Mouse (Mus musculus) CD8-positive naive resting alpha-beta T cell, adult 2 months (primary cell): Measurements from ENCODE around the gene Katnb1.

Experiments used
- DNase-seq, 2 experiments: peaks; one replicate each; pipeline ENCODE4 v3.0.0; 2022; ENCODE audit warnings: low read depth in 2 of 2, low spot score in 2 of 2

Katnb1 gene

GRCm38 (mm10) chr8:95080381-95081341 lies at the start of gene Katnb1:
TSS of gene Katnb1 (plus strand) at chr8:95081186.
- DNase-seq = peak; percentile 98

GRCm38 (mm10) chr8:95037106-95037925 lies 43.7 kb upstream of the Katnb1 start:
- DNase-seq = no peak

- DNase-seq = no peak
Observed at GRCm38 (mm10) chr8:95041883-95042784, 38.9 kb upstream of the Katnb1 start.

GRCm38 (mm10) chr8:95044811-95045210 lies 36.2 kb upstream of the Katnb1 start:
- no peak for DNase-seq

- DNase-seq = no peak
Observed at GRCm38 (mm10) chr8:95046982-95047381, 34.0 kb upstream of the Katnb1 start.

GRCm38 (mm10) chr8:95047884-95048680 lies 32.9 kb upstream of the Katnb1 start:
- DNase-seq = no peak

- no peak for DNase-seq
Observed at GRCm38 (mm10) chr8:95049636-95050035, 31.4 kb upstream of the Katnb1 start.

GRCm38 (mm10) chr8:95054438-95054837 lies 26.5 kb upstream of the Katnb1 start:
- DNase-seq = no peak

GRCm38 (mm10) chr8:95054927-95055510 lies 26.0 kb upstream of the Katnb1 start, which contains the start of gene Drc7:
TSS of gene Drc7 (plus strand) at chr8:95055103.
- DNase-seq = no peak

- no peak for DNase-seq
Observed at GRCm38 (mm10) chr8:95056414-95056813, 24.6 kb upstream of the Katnb1 start.

GRCm38 (mm10) chr8:95058661-95059060 lies 22.3 kb upstream of the Katnb1 start:
- no peak for DNase-seq

- no peak for DNase-seq
Observed at GRCm38 (mm10) chr8:95059812-95060533, 21.0 kb upstream of the Katnb1 start.

GRCm38 (mm10) chr8:95064531-95064930 lies 16.5 kb upstream of the Katnb1 start:
- DNase-seq = no peak

- peak; percentile 39 to 63 for DNase-seq
Observed at GRCm38 (mm10) chr8:95067582-95067981, 13.4 kb upstream of the Katnb1 start.

- DNase-seq = no peak
Observed at GRCm38 (mm10) chr8:95075504-95075903, 5.5 kb upstream of the Katnb1 start.

GRCm38 (mm10) chr8:95076151-95076550 lies 4.8 kb upstream of the Katnb1 start:
- DNase-seq = no peak

- no peak for DNase-seq
Observed at GRCm38 (mm10) chr8:95078055-95078454, 2.9 kb upstream of the Katnb1 start.

GRCm38 (mm10) chr8:95079305-95079704 lies 1.7 kb upstream of the Katnb1 start:
- no peak for DNase-seq

- DNase-seq = no peak
Observed at GRCm38 (mm10) chr8:95081650-95082049, 664 bp downstream of the Katnb1 start.
